Mouse (Mus musculus) heart, postnatal 0 days (tissue): Measurements from ENCODE around the gene Lingo3. TPM values are rescaled to one million over a fixed set of nuclear protein-coding genes. Genes with fewer than 3 reads are reported as not detected.

Experiments used
- ATAC-seq: fragments of 200-750 bp; cut with Nextera tagmentation; 2 replicates; pipeline ENCODE4 v1.8.0; 2017; ENCODE audit warnings: low read depth, moderate number of reproducible peaks, moderate library complexity; ENCODE audit not compliant: insufficient read depth
- DNase-seq: peaks from one replicate; pipeline ENCODE4 v3.0.0-alpha.2; 2016; ENCODE audit warnings: low spot score
- H3K27ac ChIP-seq: fragments of 300-500 bp; sonication (generic); 2 replicates; pipeline ENCODE4 v1.5.1; 2014; ENCODE audit warnings: low read depth, mild to moderate bottlenecking
- H3K27me3 ChIP-seq: fragments of 300-500 bp; sonication (generic); 2 replicates; pipeline ENCODE4 v1.6.1; 2014; ENCODE audit warnings: low read length, mixed read lengths; ENCODE audit not compliant: control insufficient read depth, insufficient read depth
- H3K36me3 ChIP-seq: fragments of 300-500 bp; sonication (generic); replicated peaks from 2 replicates; pipeline ENCODE4 v1.6.1; 2014; ENCODE audit warnings: low read length, mixed read lengths; ENCODE audit not compliant: control insufficient read depth, insufficient read depth
- H3K4me1 ChIP-seq: fragments of 300-500 bp; sonication (generic); 2 replicates; pipeline ENCODE4 v1.6.1; 2014; ENCODE audit warnings: antibody characterized with exemption; ENCODE audit not compliant: control insufficient read depth, insufficient read depth
- H3K4me2 ChIP-seq: fragments of 300-500 bp; sonication (generic); 2 replicates; pipeline ENCODE4 v1.6.1; 2014; ENCODE audit warnings: low read depth, mild to moderate bottlenecking, low read length, moderate library complexity
- H3K4me3 ChIP-seq: fragments of 300-500 bp; sonication (generic); 2 replicates; pipeline ENCODE4 v1.5.1; 2014; ENCODE audit warnings: low read depth, low read length
- H3K9ac ChIP-seq: fragments of 300-500 bp; sonication (generic); replicated peaks from 2 replicates; pipeline ENCODE4 v1.6.1; 2014; ENCODE audit warnings: low read depth, low read length, mixed read lengths
- H3K9me3 ChIP-seq: fragments of 300-500 bp; sonication (generic); replicated peaks from 2 replicates; pipeline ENCODE4 v1.6.1; 2016; ENCODE audit warnings: low read length; ENCODE audit not compliant: control insufficient read depth
- CTCF ChIP-seq: IDR thresholded peaks from 2 replicates; pipeline ENCODE4 v1.5.1; 2016; ENCODE audit warnings: antibody characterized with exemption, control low read depth, low read depth
- EP300 ChIP-seq: IDR thresholded peaks from 2 replicates; pipeline ENCODE4 v1.6.1; 2016; ENCODE audit warnings: antibody characterized with exemption, low read depth
- WGBS: fragments of 180-500 bp; shearing (Covaris S2); extraction: QIAGEN DNeasy Blood & Tissue Kit; methylation state at CpG from one replicate; pipeline ENCODE4 v1.1.7; 2014; 5-methylcytosine and 5-hydroxymethylcytosine counted together
- microRNA counts: library from miRNA; unstranded; fragments of <30 nt; microRNA quantifications from one replicate; lab custom pipeline; 2015
- microRNA-seq: library from miRNA; unstranded; fragments of <30 nt; microRNA quantifications from one replicate; pipeline ENCODE4, GENCODE M21; 2016
- polyA plus RNA-seq: library from polyadenylated mRNA; unstranded; fragments of >200 nt; fragmentation: Nextera tagmentation; extraction: Ambion mirVana; gene quantifications from 2 replicates; pipeline ENCODE4 v1.2.1, GENCODE M21; 2015
- total RNA-seq: library from RNA; depleted of rRNA; stranded (reverse); fragments of >200 nt; gene quantifications from 2 replicates; pipeline ENCODE4 v1.2.3, GENCODE M21; 2014; ENCODE audit warnings: low replicate concordance; rRNA removed

Lingo3 gene
- total and polyA plus RNA-seq, 2 experiments from 2014 or later: 0.92 to 1.5 TPM

DNA sequence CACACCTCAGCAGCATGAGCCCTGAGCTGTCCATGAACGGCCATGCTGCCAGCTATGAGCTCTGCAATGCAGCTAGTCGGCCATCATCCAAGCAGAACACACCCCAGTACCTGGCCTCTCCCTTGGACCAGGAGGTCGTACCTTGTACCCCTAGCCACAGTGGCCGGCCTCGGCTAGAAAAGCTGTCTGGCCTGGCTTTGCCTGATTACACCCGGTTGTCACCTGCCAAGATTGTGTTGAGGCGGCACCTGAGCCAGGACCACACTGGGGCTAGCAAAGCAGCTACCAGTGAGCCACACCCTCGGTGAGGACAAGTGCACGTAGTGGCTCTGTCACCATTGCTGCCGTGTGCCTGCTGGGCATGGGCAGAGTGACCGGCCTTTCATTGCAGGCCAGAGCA is 57.9 kb downstream of the Lingo3 start:
- ATAC-seq (no peak), DNase-seq (no peak)
- Histone ChIP-seq H3K36me3 (peaks cover 95% of the 10 kb centered on the region), H3K4me3 (no peak overlapping the region), H3K27ac (no peak overlapping the region), H3K9ac (no peak overlapping the region), H3K4me1 (peaks cover 9% of the 10 kb centered on the region), H3K9me3 (no peaks in the 10 kb centered on the region), H3K27me3 (no peaks in the 10 kb centered on the region), H3K4me2 (no peak overlapping the region)
- WGBS: 89% methylated on average over 11 of the region's 11 CpGs
- no peak for TF ChIP-seq EP300
- TF ChIP-seq CTCF: no peak

DNA sequence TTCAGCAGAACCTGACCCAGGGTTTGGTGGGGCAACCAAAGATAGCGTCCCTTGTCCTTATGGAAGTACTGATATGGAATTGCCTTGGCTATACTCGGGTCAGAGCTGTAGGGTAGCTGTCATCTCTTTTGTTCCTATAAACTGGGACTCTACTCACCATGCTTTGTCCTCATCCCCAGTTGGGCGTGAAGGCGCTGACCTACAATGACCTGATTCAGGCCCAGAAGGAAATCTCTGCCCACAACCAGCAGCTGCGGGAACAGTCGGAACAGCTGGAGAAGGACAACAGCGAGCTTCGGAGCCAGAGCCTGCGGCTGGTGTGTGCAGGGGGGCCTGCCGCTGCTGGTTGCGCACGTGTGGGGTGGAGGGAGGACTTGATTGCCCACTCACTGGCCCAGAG is 59.0 kb downstream of the Lingo3 start:
- WGBS: 87% methylated on average over 12 of the region's 12 CpGs
- TF ChIP-seq EP300 (no peak), CTCF (no peak)
- H3K4me1 ChIP-seq: peaks cover 6% of the 10 kb centered on the region
- H3K4me2 ChIP-seq: no peak overlapping the region
- DNase-seq: no peak
- H3K4me3 ChIP-seq: no peak overlapping the region
- H3K9me3 ChIP-seq: no peaks in the 10 kb centered on the region
- peaks cover 92% of the 10 kb centered on the region for H3K36me3 ChIP-seq
- H3K27ac ChIP-seq: no peak overlapping the region
- no peak overlapping the region for H3K9ac ChIP-seq
- ATAC-seq: no peak
- no peaks in the 10 kb centered on the region for H3K27me3 ChIP-seq

DNA sequence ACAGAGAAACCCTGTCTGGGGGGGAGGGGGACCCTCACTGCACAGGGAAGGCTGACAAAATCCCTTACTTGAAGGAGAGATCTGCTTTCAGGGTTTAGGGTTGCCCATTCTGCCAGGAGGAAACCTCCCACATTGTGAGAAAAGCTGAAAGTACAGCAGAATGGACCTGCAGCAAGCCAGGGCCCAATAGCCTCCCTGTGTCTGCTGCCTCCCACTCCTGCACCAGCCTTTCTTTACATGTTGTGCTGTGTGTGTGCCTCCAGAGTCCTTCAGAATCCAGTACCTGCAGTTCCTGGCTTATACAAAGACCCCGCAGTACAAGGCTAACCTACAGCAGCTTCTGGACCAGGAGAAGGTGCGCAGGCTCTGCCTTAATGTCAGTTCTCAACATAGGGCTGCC is 59.5 kb downstream of the Lingo3 start:
- TF ChIP-seq CTCF (no peak), EP300 (no peak)
- Histone ChIP-seq H3K27ac (no peak overlapping the region), H3K9me3 (no peaks in the 10 kb centered on the region), H3K4me1 (peaks cover 6% of the 10 kb centered on the region), H3K4me2 (no peak overlapping the region), H3K27me3 (no peaks in the 10 kb centered on the region), H3K4me3 (no peak overlapping the region), H3K9ac (no peak overlapping the region), H3K36me3 (peaks cover 90% of the 10 kb centered on the region)
- 100% methylated on average over 2 of the region's 2 CpGs for WGBS
- DNase-seq: no peak
- ATAC-seq: no peak

MicroRNAs within 50 kb of the gene (microRNA counts, 519-probe panel; counts per million panel counts)
- microRNA mmu-miR-1982 (lab: Ali Mortazavi, UCI): not detected

Small RNAs within 50 kb of the gene (microRNA-seq; reads per million reads assigned to microRNA genes)
- 11.6 reads per million, percentile 31 among the genes with 10 or more reads in this experiment for gene Mir1982

Other genes starting within 250 kb of the Lingo3 start
- gene Scamp4, start 241.2 kb downstream of the Lingo3 start, total RNA-seq: 25.8 and 44.5 TPM in 2 replicates
- gene Scamp4, start 241.2 kb downstream of the Lingo3 start, polyA plus RNA-seq: 39.2 and 39.8 TPM in 2 replicates
- gene Adat3, start 241.2 kb downstream of the Lingo3 start, total RNA-seq: 1.6 and 4.5 TPM in 2 replicates
- gene Adat3, start 241.2 kb downstream of the Lingo3 start, polyA plus RNA-seq: 1.8 and 2.7 TPM in 2 replicates
- gene Gm49322, start 238.0 kb downstream of the Lingo3 start, total RNA-seq: 0.23 and 1.3 TPM in 2 replicates
- gene Gm49322, start 238.0 kb downstream of the Lingo3 start, polyA plus RNA-seq: 0.33 and 0.38 TPM in 2 replicates
- gene Csnk1g2, start 221.2 kb downstream of the Lingo3 start, total RNA-seq: 141 and 149 TPM in 2 replicates
- 69.1 and 75.6 TPM in 2 replicates for gene Csnk1g2, start 221.2 kb downstream of the Lingo3 start, polyA plus RNA-seq
- gene Btbd2, start 187.0 kb downstream of the Lingo3 start, total RNA-seq: 92.2 and 108 TPM in 2 replicates
- 36.7 and 40.6 TPM in 2 replicates for gene Btbd2, start 187.0 kb downstream of the Lingo3 start, polyA plus RNA-seq
- 150 and 174 TPM in 2 replicates for gene Mknk2, start 165.9 kb downstream of the Lingo3 start, total RNA-seq
- gene Mknk2, start 165.9 kb downstream of the Lingo3 start, polyA plus RNA-seq: 76.9 and 78.3 TPM in 2 replicates
- gene Mob3a, start 142.1 kb downstream of the Lingo3 start, total RNA-seq: 15.0 and 15.6 TPM in 2 replicates
- gene Mob3a, start 142.1 kb downstream of the Lingo3 start, polyA plus RNA-seq: 10.8 and 11.5 TPM in 2 replicates
- gene Izumo4, start 141.9 kb downstream of the Lingo3 start, total RNA-seq: 6.6 and 6.9 TPM in 2 replicates
- 3.6 and 7.3 TPM in 2 replicates for gene Izumo4, start 141.9 kb downstream of the Lingo3 start, polyA plus RNA-seq
- gene Ap3d1, start 101.8 kb downstream of the Lingo3 start, total RNA-seq: 72.7 and 77.9 TPM in 2 replicates
- 31.6 and 34.3 TPM in 2 replicates for gene Ap3d1, start 101.8 kb downstream of the Lingo3 start, polyA plus RNA-seq
- 19.4 and 32.8 TPM in 2 replicates for gene Dot1l, start 88.8 kb downstream of the Lingo3 start, total RNA-seq
- 13.1 and 14.0 TPM in 2 replicates for gene Dot1l, start 88.8 kb downstream of the Lingo3 start, polyA plus RNA-seq
- 8.8 and 12.7 TPM in 2 replicates for gene Sf3a2, start 45.8 kb downstream of the Lingo3 start, total RNA-seq
- 25.2 and 26.0 TPM in 2 replicates for gene Sf3a2, start 45.8 kb downstream of the Lingo3 start, polyA plus RNA-seq
- 29.3 and 50.6 TPM in 2 replicates for gene Plekhj1, start 45.4 kb downstream of the Lingo3 start, total RNA-seq
- gene Plekhj1, start 45.4 kb downstream of the Lingo3 start, polyA plus RNA-seq: 41.8 and 44.4 TPM in 2 replicates
- 4.0 TPM in 1 of 2 replicates, not detected in the other for gene Amh, start 38.8 kb downstream of the Lingo3 start, total RNA-seq
- 0.18 and 0.22 TPM in 2 replicates for gene Amh, start 38.8 kb downstream of the Lingo3 start, polyA plus RNA-seq
- gene Jsrp1, start 30.5 kb downstream of the Lingo3 start, total RNA-seq: 2.2 TPM in 1 of 2 replicates, not detected in the other
- 2.3 and 2.7 TPM in 2 replicates for gene Jsrp1, start 30.5 kb downstream of the Lingo3 start, polyA plus RNA-seq
- gene Oaz1, start 17.4 kb downstream of the Lingo3 start, total RNA-seq: 2,373 and 2,460 TPM in 2 replicates
- 1,975 and 1,990 TPM in 2 replicates for gene Oaz1, start 17.4 kb downstream of the Lingo3 start, polyA plus RNA-seq
- 71.8 and 118 TPM in 2 replicates for gene Lsm7, start 11.2 kb upstream of the Lingo3 start, total RNA-seq
- gene Lsm7, start 11.2 kb upstream of the Lingo3 start, polyA plus RNA-seq: 160 and 162 TPM in 2 replicates
- gene Sppl2b, start 11.2 kb upstream of the Lingo3 start, total RNA-seq: 35.7 and 44.4 TPM in 2 replicates
- gene Sppl2b, start 11.2 kb upstream of the Lingo3 start, polyA plus RNA-seq: 23.3 and 24.2 TPM in 2 replicates
- gene Tmprss9, start 27.8 kb upstream of the Lingo3 start, total RNA-seq: not detected in 2 replicates
- gene Tmprss9, start 27.8 kb upstream of the Lingo3 start, polyA plus RNA-seq: 0.03 TPM in 1 of 2 replicates, not detected in the other
- 163 and 256 TPM in 2 replicates for gene Timm13, start 56.9 kb upstream of the Lingo3 start, total RNA-seq
- 355 and 386 TPM in 2 replicates for gene Timm13, start 56.9 kb upstream of the Lingo3 start, polyA plus RNA-seq
- gene Lmnb2, start 74.2 kb upstream of the Lingo3 start, total RNA-seq: 13.9 and 18.9 TPM in 2 replicates
- 9.1 and 9.7 TPM in 2 replicates for gene Lmnb2, start 74.2 kb upstream of the Lingo3 start, polyA plus RNA-seq
- 18.9 and 26.8 TPM in 2 replicates for gene Gadd45b, start 86.0 kb upstream of the Lingo3 start, total RNA-seq
- 22.3 and 28.0 TPM in 2 replicates for gene Gadd45b, start 86.0 kb upstream of the Lingo3 start, polyA plus RNA-seq
- 0.11 and 0.93 TPM in 2 replicates for gene Gng7, start 170.9 kb upstream of the Lingo3 start, total RNA-seq
- gene Gng7, start 170.9 kb upstream of the Lingo3 start, polyA plus RNA-seq: 0.64 and 0.85 TPM in 2 replicates
- not detected in 2 replicates for gene Diras1, start 181.6 kb upstream of the Lingo3 start, total RNA-seq
- not detected in 2 replicates for gene Diras1, start 181.6 kb upstream of the Lingo3 start, polyA plus RNA-seq
- gene Slc39a3, start 193.4 kb upstream of the Lingo3 start, total RNA-seq: 18.7 and 29.3 TPM in 2 replicates
- gene Slc39a3, start 193.4 kb upstream of the Lingo3 start, polyA plus RNA-seq: 6.3 and 7.5 TPM in 2 replicates
- gene Sgta, start 216.1 kb upstream of the Lingo3 start, total RNA-seq: 98.1 and 152 TPM in 2 replicates
- gene Sgta, start 216.1 kb upstream of the Lingo3 start, polyA plus RNA-seq: 134 and 137 TPM in 2 replicates
- gene Thop1, start 226.0 kb upstream of the Lingo3 start, total RNA-seq: 23.6 and 31.2 TPM in 2 replicates
- gene Thop1, start 226.0 kb upstream of the Lingo3 start, polyA plus RNA-seq: 15.1 and 15.2 TPM in 2 replicates